Mouse (Mus musculus) CH12.LX (cell line): ENCODE measurements at regions not wholly inside any gene's neighbourhood (a gene's known extent, or its start where the extent isn't known, plus 50 kb on each side); places are given as distances from the start of the nearest gene placed in this dataset.

ENCODE experiments used
- CHD2 ChIP-seq: IDR thresholded peaks from 2 replicates; pipeline ENCODE4 v1.6.1; 2011; ENCODE audit warnings: low read length, improper control_type of control experiment
- CTCF ChIP-seq, 2 experiments: IDR thresholded peaks in 1 of 2; conservative IDR thresholded peaks in 1 of 2; 2 replicates each; pipeline ENCODE4 v1.5.1; 2011 to 2012; ENCODE audit warnings: low read depth in 2 of 2, low read length in 2 of 2, improper control_type of control experiment in 1 of 2, inconsistent platforms in 1 of 2, mild to moderate bottlenecking in 1 of 2, moderate library complexity in 1 of 2
- EP300 ChIP-seq: IDR thresholded peaks from 2 replicates; pipeline ENCODE4 v1.6.1; 2011; ENCODE audit warnings: low read length, improper control_type of control experiment
- HCFC1 ChIP-seq: IDR thresholded peaks from 2 replicates; pipeline ENCODE4 v1.6.1; 2012; ENCODE audit warnings: low read depth, mild to moderate bottlenecking, inconsistent platforms, low read length, improper control_type of control experiment
- JUND ChIP-seq: conservative IDR thresholded peaks from 2 replicates; pipeline ENCODE4 v1.6.1; 2011; ENCODE audit warnings: low read depth, low read length, improper control_type of control experiment
- MAX ChIP-seq: IDR thresholded peaks from 2 replicates; pipeline ENCODE4 v1.6.1; 2011; ENCODE audit warnings: low read length, improper control_type of control experiment
- MEF2A ChIP-seq: IDR thresholded peaks from 2 replicates; pipeline ENCODE4 v1.6.1; 2014; ENCODE audit warnings: low read depth, mild to moderate bottlenecking, inconsistent platforms, low read length, improper control_type of control experiment, borderline replicate concordance
- MYC ChIP-seq: IDR thresholded peaks from 2 replicates; pipeline ENCODE4 v1.6.1; 2011; ENCODE audit warnings: low read depth, mild to moderate bottlenecking, improper control_type of control experiment, low read length
- POLR2A ChIP-seq: IDR thresholded peaks from 2 replicates; pipeline ENCODE4 v1.6.1; 2011; ENCODE audit warnings: low read depth, mild to moderate bottlenecking, improper control_type of control experiment, low read length
- POLR2AphosphoS2 ChIP-seq: IDR thresholded peaks from 2 replicates; pipeline ENCODE4 v1.6.1; 2011; ENCODE audit warnings: low read depth, low read length, improper control_type of control experiment
- RAD21 ChIP-seq: IDR thresholded peaks from 2 replicates; pipeline ENCODE4 v1.6.1; 2011; ENCODE audit warnings: low read depth, mild to moderate bottlenecking, low read length, improper control_type of control experiment, moderate library complexity
- USF1 ChIP-seq: IDR thresholded peaks from 2 replicates; pipeline ENCODE4 v1.6.1; 2014; ENCODE audit warnings: low read depth, mild to moderate bottlenecking, inconsistent platforms, low read length, improper control_type of control experiment
- ZNF384 ChIP-seq: IDR thresholded peaks from 2 replicates; pipeline ENCODE4 v1.6.1; 2012; ENCODE audit warnings: low read depth, low read length, improper control_type of control experiment, inconsistent platforms

DNA sequence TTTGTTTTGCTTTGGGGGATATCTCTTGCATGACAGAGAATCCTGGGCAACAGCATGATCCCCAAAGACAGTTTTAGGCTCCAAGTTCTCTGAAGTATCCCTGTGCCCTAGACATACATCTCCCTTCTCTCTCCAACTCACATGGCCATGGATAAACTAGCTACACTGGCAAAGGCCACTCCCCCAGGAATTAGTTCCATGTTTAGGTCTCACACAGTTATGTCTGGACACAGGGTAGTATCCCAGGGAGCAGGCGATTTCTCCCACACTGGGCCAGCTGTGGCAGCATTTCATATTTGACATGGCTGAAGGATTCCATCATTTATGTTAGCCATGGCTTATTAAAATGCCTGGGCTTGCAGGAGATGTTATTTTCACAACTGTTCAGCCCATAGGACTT, 102.5 kb upstream of the Rgma start:
- TF ChIP-seq POLR2AphosphoS2 (no peak), CHD2 (no peak), MYC (no peak), CTCF (conservative IDR thresholded peaks at IDR 0.05 in 1 of 2, IDR thresholded peaks at IDR 0.05 in 1 of 2; ENCODE audit: low read depth in 2 of 2, low read length in 2 of 2) (no peak), USF1 (no peak), MAX (no peak), POLR2A (no peak), EP300 (no peak), HCFC1 (no peak), RAD21 (no peak), JUND (no peak), MEF2A (no peak), ZNF384 (no peak)
